Mouse (Mus musculus): ENCODE results near the gene Slc9a9.

The Slc9a9 gene

GRCm38 (mm10) chr9:95153966-95154365, 484.3 kb downstream of the Slc9a9 start:
- no peak for DNase-seq (ENCODE audit: low spot score in 2 of 2)

GRCm38 (mm10) chr9:95157948-95158347, 488.2 kb downstream of the Slc9a9 start:
- no peak for DNase-seq (ENCODE audit: low spot score in 2 of 2)

GRCm38 (mm10) chr9:95158916-95159315, 489.2 kb downstream of the Slc9a9 start:
- no peak for DNase-seq (ENCODE audit: low spot score in 2 of 2)

- DNase-seq (ENCODE audit: low spot score in 2 of 2), result no peak
Measured at GRCm38 (mm10) chr9:95160575-95161300, 491.0 kb downstream of the Slc9a9 start.

GRCm38 (mm10) chr9:95161699-95162098, 492.0 kb downstream of the Slc9a9 start:
- DNase-seq (ENCODE audit: low spot score in 2 of 2), result no peak

- DNase-seq (ENCODE audit: low spot score in 2 of 2), result no peak
Measured at GRCm38 (mm10) chr9:95166224-95166623, 496.5 kb downstream of the Slc9a9 start.

- no peak for DNase-seq (ENCODE audit: low spot score in 2 of 2)
Measured at GRCm38 (mm10) chr9:95167806-95168205, 498.1 kb downstream of the Slc9a9 start.

GRCm38 (mm10) chr9:95168487-95169008, 498.8 kb downstream of the Slc9a9 start:
- DNase-seq (ENCODE audit: low spot score in 2 of 2), result no peak

- DNase-seq (ENCODE audit: low spot score in 2 of 2), result no peak
Measured at GRCm38 (mm10) chr9:95178170-95178569, 508.5 kb downstream of the Slc9a9 start.

- no peak for DNase-seq (ENCODE audit: low spot score in 2 of 2)
Measured at GRCm38 (mm10) chr9:95180005-95180404, 510.3 kb downstream of the Slc9a9 start.

- no peak for DNase-seq (ENCODE audit: low spot score in 2 of 2)
Measured at GRCm38 (mm10) chr9:95180569-95180968, 510.9 kb downstream of the Slc9a9 start.

GRCm38 (mm10) chr9:95181241-95182043, 511.7 kb downstream of the Slc9a9 start:
- DNase-seq (ENCODE audit: low spot score in 2 of 2), result no peak

- DNase-seq (ENCODE audit: low spot score in 2 of 2), result no peak
Measured at GRCm38 (mm10) chr9:95182272-95182671, 512.6 kb downstream of the Slc9a9 start.

- no peak for DNase-seq (ENCODE audit: low spot score in 2 of 2)
Measured at GRCm38 (mm10) chr9:95184453-95184852, 514.7 kb downstream of the Slc9a9 start.

- DNase-seq (ENCODE audit: low spot score in 2 of 2), result no peak
Measured at GRCm38 (mm10) chr9:95185840-95186239, 516.1 kb downstream of the Slc9a9 start.

GRCm38 (mm10) chr9:95186386-95187289, 516.9 kb downstream of the Slc9a9 start:
- DNase-seq (ENCODE audit: low spot score in 2 of 2), result no peak

- no peak for DNase-seq (ENCODE audit: low spot score in 2 of 2)
Measured at GRCm38 (mm10) chr9:95188362-95189217, 518.9 kb downstream of the Slc9a9 start.

GRCm38 (mm10) chr9:95189218-95189605, 519.5 kb downstream of the Slc9a9 start:
- DNase-seq (ENCODE audit: low spot score in 2 of 2), result no peak

GRCm38 (mm10) chr9:95191442-95191841, 521.7 kb downstream of the Slc9a9 start:
- DNase-seq (ENCODE audit: low spot score in 2 of 2), result no peak

GRCm38 (mm10) chr9:95192901-95193532, 523.3 kb downstream of the Slc9a9 start:
- DNase-seq (ENCODE audit: low spot score in 2 of 2), result no peak
